Mouse (Mus musculus) layer of hippocampus, postnatal 25 days (tissue): ENCODE data around the gene Ccer1. TPM values are rescaled to one million over a fixed set of nuclear protein-coding genes. Genes with fewer than 3 reads are reported as not detected.
"Not testable (repeated sequence)": the region's sequence is repeated elsewhere in the genome, so short reads cannot be mapped to it uniquely, and the experiment has no call there.

Experiments used
- DNase-seq, 2 experiments: peaks; one replicate each; pipeline ENCODE4 v3.0.0; 2022; ENCODE audit warnings: mixed read lengths in 2 of 2, low spot score in 1 of 2; ENCODE audit errors: extremely low spot score in 1 of 2
- total RNA-seq, 2 experiments: library from RNA; stranded (reverse); gene quantifications; 2 replicates each; pipeline ENCODE4 v1.2.3; 2021

The Ccer1 gene
- not detected for total RNA-seq

- DNase-seq = no peak
Observed at GRCm38 (mm10) chr10:97692913-97693312, at the start of gene Ccer1. Ccer1 (plus strand) TSS chr10:97693059.

- DNase-seq = no peak
Observed at GRCm38 (mm10) chr10:97643768-97644167, 49.1 kb upstream of the Ccer1 start, which contains the start of gene Epyc. Epyc (plus strand) TSS chr10:97644068.

- DNase-seq = no peak
Observed at GRCm38 (mm10) chr10:97650334-97650733, 42.5 kb upstream of the Ccer1 start.

GRCm38 (mm10) chr10:97659489-97659888, 33.4 kb upstream of the Ccer1 start:
- DNase-seq = no peak

GRCm38 (mm10) chr10:97668656-97669055, 24.2 kb upstream of the Ccer1 start:
- no peak for DNase-seq

- DNase-seq = no peak
Observed at GRCm38 (mm10) chr10:97670202-97670601, 22.7 kb upstream of the Ccer1 start.

GRCm38 (mm10) chr10:97673239-97673638, 19.6 kb upstream of the Ccer1 start:
- no peak for DNase-seq

GRCm38 (mm10) chr10:97682981-97683380, 9.9 kb upstream of the Ccer1 start:
- no peak for DNase-seq

GRCm38 (mm10) chr10:97687198-97687597, 5.7 kb upstream of the Ccer1 start:
- DNase-seq = no peak

- DNase-seq = no peak
Observed at GRCm38 (mm10) chr10:97689425-97689824, 3.4 kb upstream of the Ccer1 start.

GRCm38 (mm10) chr10:97693398-97694135, 708 bp downstream of the Ccer1 start:
- no peak for DNase-seq

- no peak for DNase-seq
Observed at GRCm38 (mm10) chr10:97702321-97702720, 9.5 kb downstream of the Ccer1 start.

GRCm38 (mm10) chr10:97704562-97704961, 11.7 kb downstream of the Ccer1 start:
- DNase-seq = peak in 1 of 2 experiments; percentile 47

- DNase-seq = no peak
Observed at GRCm38 (mm10) chr10:97712687-97713086, 19.8 kb downstream of the Ccer1 start.

GRCm38 (mm10) chr10:97714584-97714983, 21.7 kb downstream of the Ccer1 start:
- DNase-seq = no peak

GRCm38 (mm10) chr10:97715289-97715906, 22.5 kb downstream of the Ccer1 start:
- DNase-seq = no peak

- DNase-seq = no peak
Observed at GRCm38 (mm10) chr10:97717233-97717632, 24.4 kb downstream of the Ccer1 start.

GRCm38 (mm10) chr10:97718021-97718420, 25.2 kb downstream of the Ccer1 start:
- no peak for DNase-seq

GRCm38 (mm10) chr10:97720625-97721024, 27.8 kb downstream of the Ccer1 start:
- DNase-seq = no peak

GRCm38 (mm10) chr10:97722709-97723108, 29.9 kb downstream of the Ccer1 start:
- DNase-seq = no peak

- no peak for DNase-seq
Observed at GRCm38 (mm10) chr10:97725929-97726328, 33.1 kb downstream of the Ccer1 start.

- not testable (repeated sequence) for DNase-seq
Observed at GRCm38 (mm10) chr10:97726655-97727054, 33.8 kb downstream of the Ccer1 start, which contains the start of gene C030005K15Rik. C030005K15Rik (minus strand) TSS chr10:97726755.
